Mouse (Mus musculus) olfactory bulb, adult 2 months (tissue): Measurements from ENCODE around the gene Gm12184.

Source experiments
- CTCF ChIP-seq: fragments of 200-500 bp; IDR thresholded peaks from 2 replicates; pipeline ENCODE4 v1.5.1; 2012; ENCODE audit warnings: low read depth, mild to moderate bottlenecking, low read length, moderate library complexity; ENCODE audit not compliant: insufficient read depth
- POLR2A ChIP-seq: fragments of 200-500 bp; IDR thresholded peaks from 2 replicates; pipeline ENCODE4 v1.6.1; 2012; ENCODE audit warnings: mild to moderate bottlenecking, low read depth, low read length, moderate library complexity; ENCODE audit not compliant: insufficient read depth

DNA sequence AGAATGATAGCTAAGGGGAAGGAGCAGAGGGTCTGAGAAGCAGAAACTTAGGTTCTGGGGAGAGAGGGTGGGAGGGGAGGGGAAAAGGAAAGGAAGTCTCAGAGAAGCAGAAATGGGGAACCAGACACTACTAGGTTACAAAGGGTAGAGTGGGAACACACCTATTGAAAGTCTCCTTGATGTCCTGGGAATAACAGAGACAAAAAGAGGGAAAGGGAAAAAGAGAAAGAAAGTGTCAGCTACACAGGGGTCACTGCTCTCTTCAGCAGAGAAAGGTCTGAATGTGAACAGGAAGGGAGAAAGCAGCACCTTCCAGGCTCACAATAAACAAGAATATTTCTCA, 18.2 kb downstream of the Gm12184 start:
- TF ChIP-seq POLR2A = no peak
- no peak for TF ChIP-seq CTCF
